Mouse (Mus musculus): Measurements from ENCODE around the gene Uvrag. TPM values are rescaled to one million over a fixed set of nuclear protein-coding genes. Genes with fewer than 3 reads are reported as not detected.

Uvrag gene
- total RNA-seq, 2 experiments from 2014 or later: 47.6 to 68.3 TPM

DNA sequence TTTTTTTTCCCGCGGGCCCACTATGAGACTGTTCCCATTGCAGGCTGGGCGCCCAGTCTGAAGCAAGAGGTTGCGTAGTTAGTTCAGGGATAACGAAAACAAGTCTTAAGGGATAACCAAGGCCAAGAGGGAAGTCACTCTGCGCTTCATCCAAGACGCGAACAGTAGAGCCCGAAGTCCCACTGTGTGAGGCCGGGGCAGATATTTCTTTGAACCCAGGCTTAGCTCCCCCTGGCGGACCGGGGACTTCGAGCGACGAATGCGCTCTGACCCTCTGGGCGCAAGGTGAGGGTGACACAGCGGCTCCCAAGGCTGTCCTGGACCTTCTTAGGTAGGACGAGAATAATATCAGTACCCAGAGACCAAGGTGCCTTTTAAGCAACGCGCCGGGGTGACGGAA is 304.3 kb downstream of the Uvrag start:
- Histone ChIP-seq H3K4me3 (no peak overlapping the region), H3K27ac (no peak overlapping the region)
- TF ChIP-seq CTCF (IDR thresholded peaks at IDR 0.05): peak; percentile 70
- no peak for DNase-seq (ENCODE audit: extremely low spot score in 1 of 2, low spot score in 2 of 2)
- intact Hi-C loops (cut with DNase I): loop anchor here (1.0 to 5.0 kb wide), 2 partner anchors 94 to 241 kb away; no protein-coding TSS in a partner anchor

- peak overlapping the region; percentile 54 for H3K4me3 ChIP-seq
- intact Hi-C loops (cut with DNase I): loop anchor here (1.0 to 5.0 kb wide), 2 partner anchors 93 to 242 kb away; no protein-coding TSS in a partner anchor
Observed at GRCm38 (mm10) chr7:98835519-98836441, 305.2 kb downstream of the Uvrag start.

More at GRCm38 (mm10) chr7:98835519-98836441, 305.2 kb downstream of the Uvrag start:
- no peak for TF ChIP-seq CTCF (IDR thresholded peaks at IDR 0.05)
- H3K27ac ChIP-seq: no peak overlapping the region
- DNase-seq (ENCODE audit: extremely low spot score in 1 of 2, low spot score in 2 of 2): no peak

Other genes starting within 250 kb of the Uvrag start
- 10 to 100 TPM; 55.7 to 57.8 TPM for gene Dgat2, start 41.6 kb upstream of the Uvrag start, total RNA-seq (2021)
- gene Mogat2, start 97.5 kb upstream of the Uvrag start, total RNA-seq (2021): not detected
- gene Map6, start 126.3 kb upstream of the Uvrag start, total RNA-seq (2021): 100 to 1,000 TPM; 138 to 141 TPM
- gene Serpinh1, start 212.1 kb upstream of the Uvrag start, total RNA-seq (2021): 10 to 100 TPM; 22.2 TPM
- 10 to 100 TPM; 40.8 to 42.4 TPM for gene Gdpd5, start 240.3 kb upstream of the Uvrag start, total RNA-seq (2021)

All from left cerebral cortex, adult 2 months (tissue).